Mouse (Mus musculus): Measurements from ENCODE around the gene Cfap20. TPM values are rescaled to one million over a fixed set of nuclear protein-coding genes. Genes with fewer than 3 reads are reported as not detected.

Cfap20 gene
- polyA plus RNA-seq (2015; fragmentation: Nextera tagmentation; extraction: Ambion mirVana) = 121 and 128 TPM in 2 replicates

DNA sequence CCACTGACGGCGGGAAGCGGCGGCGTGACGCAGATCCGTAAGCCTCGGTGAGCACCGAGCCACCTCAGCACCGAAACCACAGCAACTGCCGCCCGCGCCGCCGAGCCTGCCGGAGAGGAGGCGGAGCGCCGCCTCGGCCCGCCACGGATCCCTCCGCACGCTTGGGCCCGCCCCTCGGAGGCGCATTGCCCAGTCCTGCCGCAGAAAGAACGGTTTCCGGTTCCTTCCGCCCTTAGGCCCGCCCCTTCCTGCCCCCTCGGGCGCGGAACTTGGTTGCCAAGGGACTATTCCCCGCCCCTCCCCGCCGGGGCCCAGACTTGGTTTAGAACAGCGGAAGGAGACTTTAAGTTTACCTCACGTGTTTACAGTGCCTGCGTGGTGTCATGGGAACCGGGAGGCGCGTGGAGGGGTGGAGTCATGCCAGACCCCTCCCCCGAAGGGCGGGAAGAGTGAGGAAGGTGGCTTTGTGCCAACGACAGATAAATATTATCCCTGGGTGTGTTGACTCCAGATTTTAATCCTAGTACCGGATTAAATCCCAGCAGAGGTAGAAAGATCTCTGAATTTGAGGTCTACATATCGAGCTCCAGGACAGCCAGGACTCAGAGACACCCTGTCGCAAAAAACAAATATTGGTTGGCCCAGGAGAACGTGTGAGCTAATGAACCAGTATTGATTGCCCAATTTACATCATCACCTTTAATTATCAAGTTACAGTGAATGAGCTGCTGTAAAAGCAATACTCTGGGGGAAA is at the start of gene Cfap20:
Cfap20 (minus strand) TSS at position 184 of the 754 bp plus-strand sequence.

Other genes starting within 250 kb of the Cfap20 start
- 33.4 and 34.6 TPM in 2 replicates for gene Kifc3, start 232.1 kb downstream of the Cfap20 start, polyA plus RNA-seq (2015; fragmentation: Nextera tagmentation; extraction: Ambion mirVana)
- 0.70 and 1.5 TPM in 2 replicates for gene Cngb1, start 128.3 kb downstream of the Cfap20 start, polyA plus RNA-seq (2015; fragmentation: Nextera tagmentation; extraction: Ambion mirVana)
- gene Tepp, start 124.3 kb downstream of the Cfap20 start, polyA plus RNA-seq (2015; fragmentation: Nextera tagmentation; extraction: Ambion mirVana) = 1.9 and 3.1 TPM in 2 replicates
- gene Zfp319, start 102.9 kb downstream of the Cfap20 start, polyA plus RNA-seq (2015; fragmentation: Nextera tagmentation; extraction: Ambion mirVana) = 7.9 and 9.2 TPM in 2 replicates
- 23.5 and 28.6 TPM in 2 replicates for gene Usb1, start 102.6 kb downstream of the Cfap20 start, polyA plus RNA-seq (2015; fragmentation: Nextera tagmentation; extraction: Ambion mirVana)
- gene Mmp15, start 82.6 kb downstream of the Cfap20 start, polyA plus RNA-seq (2015; fragmentation: Nextera tagmentation; extraction: Ambion mirVana) = 21.0 and 22.4 TPM in 2 replicates
- gene Csnk2a2, start 55.2 kb upstream of the Cfap20 start, polyA plus RNA-seq (2015; fragmentation: Nextera tagmentation; extraction: Ambion mirVana) = 10.6 and 12.3 TPM in 2 replicates
- gene Ccdc113, start 99.2 kb upstream of the Cfap20 start, polyA plus RNA-seq (2015; fragmentation: Nextera tagmentation; extraction: Ambion mirVana) = 1.7 and 2.3 TPM in 2 replicates
- gene Prss54, start 141.5 kb upstream of the Cfap20 start, polyA plus RNA-seq (2015; fragmentation: Nextera tagmentation; extraction: Ambion mirVana) = 0.10 TPM in 1 of 2 replicates, not detected in the other
- gene Gins3, start 198.6 kb upstream of the Cfap20 start, polyA plus RNA-seq (2015; fragmentation: Nextera tagmentation; extraction: Ambion mirVana) = 3.9 and 4.6 TPM in 2 replicates
- gene Ndrg4, start 242.1 kb upstream of the Cfap20 start, polyA plus RNA-seq (2015; fragmentation: Nextera tagmentation; extraction: Ambion mirVana) = 759 and 799 TPM in 2 replicates

Data from neural tube, postnatal 0 days (tissue).